Mouse (Mus musculus) neural tube, embryonic 12.5 days (tissue): ENCODE data around the gene Crot. TPM values are rescaled to one million over a fixed set of nuclear protein-coding genes. Genes with fewer than 3 reads are reported as not detected.
"Not testable (repeated sequence)": the region's sequence is repeated elsewhere in the genome, so short reads cannot be mapped to it uniquely, and the experiment has no call there.

ENCODE experiments used
- ATAC-seq: fragments of 200-750 bp; cut with Nextera tagmentation; 2 replicates; pipeline ENCODE4 v1.8.0; 2017; ENCODE audit warnings: low read depth, mild to moderate bottlenecking, moderate TSS enrichment, moderate library complexity; ENCODE audit not compliant: low FRiP score
- H3K27ac ChIP-seq: fragments of 300-500 bp; sonication (generic); 2 replicates; pipeline ENCODE4 v1.5.1; 2016
- H3K27me3 ChIP-seq: fragments of 300-500 bp; sonication (generic); replicated peaks from 2 replicates; pipeline ENCODE4 v1.6.1; 2016; ENCODE audit warnings: mild to moderate bottlenecking
- H3K36me3 ChIP-seq: fragments of 300-500 bp; sonication (generic); 2 replicates; pipeline ENCODE4 v1.6.1; 2016; ENCODE audit warnings: mild to moderate bottlenecking
- H3K4me1 ChIP-seq: fragments of 300-500 bp; sonication (generic); 2 replicates; pipeline ENCODE4 v1.6.1; 2016
- H3K4me2 ChIP-seq: fragments of 300-500 bp; sonication (generic); replicated peaks from 2 replicates; pipeline ENCODE4 v1.6.1; 2016; ENCODE audit warnings: mild to moderate bottlenecking
- H3K4me3 ChIP-seq: fragments of 300-500 bp; sonication (generic); 2 replicates; pipeline ENCODE4 v1.5.1; 2016
- H3K9ac ChIP-seq: fragments of 300-500 bp; sonication (generic); 2 replicates; pipeline ENCODE4 v1.6.1; 2016; ENCODE audit warnings: mild to moderate bottlenecking
- H3K9me3 ChIP-seq: fragments of 300-500 bp; sonication (generic); 2 replicates; pipeline ENCODE4 v1.6.1; 2016; ENCODE audit warnings: mild to moderate bottlenecking
- WGBS: fragments of 180-500 bp; shearing (Covaris S2); methylation state at CpG from one replicate; pipeline ENCODE4 v1.1.7; 2016; 5-methylcytosine and 5-hydroxymethylcytosine counted together
- polyA plus RNA-seq: library from polyadenylated mRNA; unstranded; fragments of >200 nt; fragmentation: Nextera tagmentation; extraction: Ambion mirVana; gene quantifications from 2 replicates; pipeline ENCODE4 v1.2.1, GENCODE M21; 2016

Crot gene
- polyA plus RNA-seq, 1 experiment from 2014 or later: 33.1 TPM

DNA sequence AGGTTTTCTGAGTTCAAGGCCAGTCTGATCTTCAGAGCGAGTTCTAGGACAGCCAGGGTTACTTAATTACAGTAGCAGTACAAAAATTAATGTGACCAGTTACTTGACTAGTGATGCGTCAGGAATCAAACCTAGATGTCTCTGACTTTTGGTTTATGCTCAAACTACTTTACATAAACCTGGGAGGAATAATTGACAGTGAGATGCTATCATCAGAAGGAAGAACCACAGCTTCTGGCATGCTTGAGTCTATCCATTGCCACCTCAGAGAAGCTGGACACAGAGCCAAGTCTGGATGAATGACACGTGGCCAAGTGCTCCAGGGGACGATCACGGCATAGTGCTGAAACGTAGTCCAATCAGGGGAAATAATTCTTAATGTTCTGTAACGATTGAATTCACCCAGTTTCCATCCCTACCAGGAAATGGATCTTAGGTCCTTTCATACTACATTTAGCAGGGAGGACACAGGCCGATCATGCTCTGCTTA is 35.0 kb upstream of the Crot start:
- no peak overlapping the region for H3K4me2 ChIP-seq
- no peak overlapping the region for H3K9ac ChIP-seq
- H3K4me1 ChIP-seq: no peaks in the 10 kb centered on the region
- ATAC-seq: no peak
- H3K27ac ChIP-seq: no peak overlapping the region
- no peak overlapping the region for H3K4me3 ChIP-seq
- WGBS: 88% methylated on average over 8 of the region's 8 CpGs
- no peaks in the 10 kb centered on the region for H3K27me3 ChIP-seq
- H3K36me3 ChIP-seq: no peaks in the 10 kb centered on the region
- no peaks in the 10 kb centered on the region for H3K9me3 ChIP-seq

DNA sequence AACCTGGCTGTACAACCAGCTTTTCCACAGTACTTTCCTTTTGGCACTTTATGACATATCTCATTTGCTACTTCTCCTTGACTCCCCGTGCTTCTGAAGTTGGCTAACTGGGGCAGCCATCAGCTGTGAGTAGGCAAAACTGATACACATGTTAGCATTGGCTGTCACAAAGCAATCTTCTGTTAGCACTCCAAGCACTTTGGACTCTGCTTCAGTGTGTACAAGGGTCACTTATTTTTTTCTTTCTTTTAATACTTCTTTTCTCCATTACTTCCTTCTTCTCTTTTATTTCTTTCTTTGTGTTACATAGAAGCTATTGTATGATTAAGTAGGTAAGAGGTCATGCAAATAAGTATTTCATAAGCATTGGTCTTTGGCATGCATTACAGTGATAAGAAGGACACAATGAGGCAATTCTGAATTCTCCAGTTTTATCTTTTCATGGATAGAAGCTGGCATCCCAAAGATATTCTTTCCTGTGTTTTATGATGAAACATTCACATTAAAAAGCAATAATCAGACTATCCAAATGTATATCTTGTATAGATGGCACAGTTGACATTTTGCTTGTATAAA is 31.2 kb upstream of the Crot start:
- no peak for ATAC-seq
- no peak overlapping the region for H3K4me2 ChIP-seq
- H3K4me3 ChIP-seq: no peak overlapping the region
- no peaks in the 10 kb centered on the region for H3K27me3 ChIP-seq
- 74% methylated on average over 1 of the region's 1 CpGs for WGBS
- H3K4me1 ChIP-seq: no peaks in the 10 kb centered on the region
- no peaks in the 10 kb centered on the region for H3K9me3 ChIP-seq
- H3K36me3 ChIP-seq: no peaks in the 10 kb centered on the region
- no peak overlapping the region for H3K27ac ChIP-seq
- no peak overlapping the region for H3K9ac ChIP-seq

DNA sequence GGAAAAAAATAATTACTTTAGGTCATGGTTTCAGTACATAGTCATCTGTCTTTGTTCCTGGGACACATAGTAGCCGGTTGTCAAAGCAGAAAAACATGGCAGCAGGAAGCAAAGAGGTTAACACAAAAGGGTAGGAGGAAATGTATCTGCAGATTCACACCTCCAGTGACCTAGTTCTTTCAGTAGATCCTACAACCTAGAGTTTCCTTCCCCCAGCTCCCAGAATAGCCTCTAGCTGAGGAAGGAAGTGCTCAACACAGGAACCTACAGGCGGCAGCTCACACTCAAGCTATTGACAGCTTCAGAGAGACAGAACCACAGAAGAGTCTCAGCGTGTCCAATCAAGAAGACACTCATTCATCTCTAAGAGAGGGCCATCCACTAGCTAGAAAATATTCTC is 18.2 kb upstream of the Crot start:
- no peak for ATAC-seq
- H3K4me1 ChIP-seq: no peaks in the 10 kb centered on the region
- no peaks in the 10 kb centered on the region for H3K36me3 ChIP-seq
- no peak overlapping the region for H3K27ac ChIP-seq
- H3K9me3 ChIP-seq: no peaks in the 10 kb centered on the region
- H3K4me2 ChIP-seq: no peak overlapping the region
- WGBS: 81% methylated on average over 3 of the region's 3 CpGs
- no peaks in the 10 kb centered on the region for H3K27me3 ChIP-seq
- no peak overlapping the region for H3K9ac ChIP-seq
- H3K4me3 ChIP-seq: no peak overlapping the region

DNA sequence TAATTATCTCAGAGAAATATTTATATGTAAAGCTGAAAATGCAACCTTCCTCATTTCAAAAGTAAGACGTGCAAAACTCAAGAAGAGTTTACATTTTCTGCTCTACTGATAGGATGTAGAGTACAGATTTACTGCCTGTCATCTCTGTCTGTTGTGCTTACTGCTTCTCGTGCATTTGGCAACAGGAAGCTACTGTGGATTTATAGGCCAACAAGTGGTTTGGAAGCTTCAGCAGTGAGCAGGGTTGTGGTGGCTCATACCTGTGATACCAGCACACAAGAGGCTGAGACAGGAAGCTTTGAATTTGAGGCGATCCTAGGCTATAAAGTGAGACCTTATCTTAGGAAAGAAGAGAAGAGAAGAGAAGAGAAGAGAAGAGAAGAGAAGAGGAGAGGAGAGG is 17.6 kb upstream of the Crot start:
- H3K4me2 ChIP-seq: no peak overlapping the region
- H3K36me3 ChIP-seq: no peaks in the 10 kb centered on the region
- no peaks in the 10 kb centered on the region for H3K4me1 ChIP-seq
- no peaks in the 10 kb centered on the region for H3K9me3 ChIP-seq
- WGBS: 80% methylated on average over 3 of the region's 3 CpGs
- H3K9ac ChIP-seq: no peak overlapping the region
- no peak overlapping the region for H3K27ac ChIP-seq
- ATAC-seq: no peak
- no peak overlapping the region for H3K4me3 ChIP-seq
- no peaks in the 10 kb centered on the region for H3K27me3 ChIP-seq

DNA sequence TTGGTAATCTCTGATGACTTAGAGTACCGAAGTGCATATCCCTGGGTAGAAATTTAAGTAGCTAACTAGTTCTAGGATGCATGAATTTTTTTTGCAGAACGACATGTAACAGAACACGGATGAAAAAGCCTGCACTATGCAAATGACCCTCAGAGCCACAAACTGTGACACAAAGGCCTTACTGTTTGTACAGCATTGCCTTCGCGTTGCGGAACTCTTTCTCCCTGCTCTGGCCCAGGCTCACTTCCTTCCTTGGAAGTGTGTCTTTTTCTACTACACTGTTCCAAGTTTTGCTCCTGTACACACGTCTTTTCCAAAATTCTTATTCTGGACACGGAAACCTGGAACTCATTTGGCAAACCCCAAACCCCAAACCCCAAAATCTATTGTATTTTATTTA is 14.2 kb upstream of the Crot start:
- Histone ChIP-seq H3K4me3 (no peak overlapping the region), H3K4me1 (no peaks in the 10 kb centered on the region), H3K36me3 (no peaks in the 10 kb centered on the region), H3K27ac (no peak overlapping the region), H3K9ac (no peak overlapping the region), H3K27me3 (no peaks in the 10 kb centered on the region), H3K9me3 (no peaks in the 10 kb centered on the region), H3K4me2 (no peak overlapping the region)
- WGBS: 61% methylated on average over 8 of the region's 8 CpGs
- no peak for ATAC-seq

DNA sequence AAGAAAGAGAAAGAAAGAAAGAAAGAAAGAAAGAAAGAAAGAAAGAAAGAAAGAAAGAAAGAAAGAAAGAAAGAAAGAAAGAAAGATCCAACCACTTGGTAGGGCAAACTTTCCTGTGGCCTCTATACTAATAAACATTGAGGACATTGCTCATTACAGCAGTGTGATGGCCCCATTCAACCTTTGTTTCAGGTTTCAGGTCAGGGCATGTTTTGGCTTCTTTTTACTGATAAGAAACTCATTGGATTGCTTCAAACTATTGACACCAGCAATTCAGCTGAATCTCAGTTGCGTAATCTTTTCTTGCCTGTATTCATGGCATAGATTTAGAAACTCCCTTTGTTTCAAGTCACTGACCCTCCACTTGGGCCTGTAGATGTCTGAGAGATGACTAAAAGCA is 13.0 kb upstream of the Crot start:
- no peaks in the 10 kb centered on the region for H3K9me3 ChIP-seq
- WGBS: 98% methylated on average over 1 of the region's 1 CpGs

DNA sequence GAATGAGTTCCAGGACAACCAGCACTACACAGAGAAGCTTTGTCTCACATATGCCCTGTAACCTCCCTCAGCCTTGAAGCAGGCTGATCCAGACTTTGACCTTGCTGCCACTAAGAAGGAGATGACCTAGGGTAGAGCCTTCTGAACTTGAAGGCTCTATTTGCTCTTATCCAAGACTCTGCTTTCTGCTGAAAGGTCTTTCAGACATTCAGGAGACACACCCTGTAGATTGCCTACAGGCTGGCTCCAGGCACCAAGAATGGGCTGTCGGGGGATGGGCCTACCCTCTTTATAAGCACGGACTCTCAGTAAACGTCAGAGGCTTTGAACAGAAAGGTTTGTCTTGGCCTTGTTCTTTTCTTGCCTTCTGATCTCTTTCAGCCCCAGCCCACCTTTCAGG is 9.5 kb upstream of the Crot start:
- not testable (repeated sequence) for H3K4me1 ChIP-seq, ATAC-seq, H3K27me3 ChIP-seq, H3K9me3 ChIP-seq, H3K36me3 ChIP-seq, H3K4me3 ChIP-seq, H3K9ac ChIP-seq, H3K4me2 ChIP-seq, H3K27ac ChIP-seq
- WGBS: 57% methylated on average over 3 of the region's 3 CpGs

More for the DNA sequence above, 13.0 kb upstream of the Crot start:
- Histone ChIP-seq H3K9ac (no peak overlapping the region), H3K27me3 (no peaks in the 10 kb centered on the region), H3K4me1 (no peaks in the 10 kb centered on the region), H3K4me3 (no peak overlapping the region), H3K4me2 (no peak overlapping the region), H3K36me3 (no peaks in the 10 kb centered on the region), H3K27ac (no peak overlapping the region)
- ATAC-seq: no peak

DNA sequence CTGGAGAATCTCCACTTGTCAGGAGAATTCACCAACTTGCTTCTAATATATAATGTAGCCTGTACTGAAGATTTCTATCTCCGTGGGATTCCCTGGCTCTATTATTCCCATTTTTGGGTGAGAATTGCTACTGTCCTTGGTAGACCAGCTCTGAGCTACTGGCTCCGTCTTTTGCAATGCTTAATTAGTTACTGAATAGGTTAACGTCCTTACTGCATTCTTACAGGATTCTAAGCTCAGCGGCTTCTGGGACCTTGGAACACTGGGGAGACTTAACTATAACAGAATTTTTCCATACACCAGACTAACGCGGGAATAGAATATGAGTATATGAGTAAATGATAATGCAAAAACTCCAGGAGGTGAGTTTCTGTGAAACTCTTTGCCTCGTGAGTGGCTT is 2.9 kb upstream of the Crot start:
- peaks cover 11% of the 10 kb centered on the region for H3K4me1 ChIP-seq
- not testable (repeated sequence) for H3K9me3 ChIP-seq, H3K4me3 ChIP-seq, ATAC-seq, H3K27ac ChIP-seq, H3K36me3 ChIP-seq, H3K9ac ChIP-seq, H3K4me2 ChIP-seq, H3K27me3 ChIP-seq
- WGBS: 25% methylated on average over 7 of the region's 7 CpGs

DNA sequence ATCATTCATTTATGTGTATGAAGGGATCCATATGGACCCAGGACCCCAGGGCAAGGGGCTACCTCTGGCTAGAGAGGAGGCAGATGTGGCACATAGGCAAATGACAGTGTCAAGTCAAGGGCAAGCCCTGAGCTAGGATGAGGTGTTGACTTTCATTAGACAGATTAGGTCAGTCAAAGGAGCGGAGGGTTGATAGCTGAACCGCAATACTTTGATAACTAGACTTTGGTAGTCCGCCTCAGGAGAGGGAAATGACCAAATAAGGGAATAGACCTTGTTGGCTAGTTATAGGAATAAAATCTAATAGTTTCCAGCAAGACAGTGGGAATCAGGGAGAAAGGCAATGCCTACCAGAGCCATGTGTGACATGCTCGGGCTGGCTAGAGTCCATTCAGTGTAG is 2.0 kb upstream of the Crot start:
- Histone ChIP-seq H3K4me1 (peaks cover 11% of the 10 kb centered on the region), H3K9ac (no peak overlapping the region), H3K4me2 (no peak overlapping the region), H3K4me3 (no peak overlapping the region), H3K27me3 (no peaks in the 10 kb centered on the region), H3K27ac (no peak overlapping the region), H3K36me3 (no peaks in the 10 kb centered on the region), H3K9me3 (no peaks in the 10 kb centered on the region)
- ATAC-seq: no peak
- WGBS: 68% methylated on average over 4 of the region's 4 CpGs

DNA sequence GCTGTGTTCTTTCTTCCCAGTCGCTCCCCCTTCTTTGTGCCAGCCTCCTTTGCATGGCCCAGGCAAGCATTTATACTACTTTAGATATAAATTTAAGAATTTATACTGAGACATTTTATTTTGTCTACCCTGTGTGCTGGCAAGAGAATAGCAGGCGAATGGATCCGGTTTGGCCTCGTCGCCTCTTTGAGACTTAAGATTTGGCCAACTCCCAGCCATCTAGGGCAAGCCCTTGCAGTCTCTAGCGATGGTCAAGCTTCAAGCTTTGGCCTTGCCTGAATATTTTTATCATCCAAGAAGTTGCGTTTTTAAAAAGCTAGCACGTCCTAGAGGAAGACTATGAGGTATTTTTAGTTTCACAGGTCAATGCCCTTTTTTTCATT is 380 bp upstream of the Crot start:
- peak overlapping the region; percentile 69 for H3K4me3 ChIP-seq
- peak; percentile 14; the same call in 1 of the 2 replicates for ATAC-seq
- no peaks in the 10 kb centered on the region for H3K9me3 ChIP-seq
- H3K4me2 ChIP-seq: peak overlapping the region; percentile 73
- 15% methylated on average over 8 of the region's 8 CpGs for WGBS
- peaks cover 11% of the 10 kb centered on the region for H3K4me1 ChIP-seq
- peak overlapping the region; percentile 61 for H3K27ac ChIP-seq
- no peaks in the 10 kb centered on the region for H3K27me3 ChIP-seq
- H3K9ac ChIP-seq: peak overlapping the region; percentile 79
- H3K36me3 ChIP-seq: peaks cover 2% of the 10 kb centered on the region; the same call in 1 of the 2 replicates

DNA sequence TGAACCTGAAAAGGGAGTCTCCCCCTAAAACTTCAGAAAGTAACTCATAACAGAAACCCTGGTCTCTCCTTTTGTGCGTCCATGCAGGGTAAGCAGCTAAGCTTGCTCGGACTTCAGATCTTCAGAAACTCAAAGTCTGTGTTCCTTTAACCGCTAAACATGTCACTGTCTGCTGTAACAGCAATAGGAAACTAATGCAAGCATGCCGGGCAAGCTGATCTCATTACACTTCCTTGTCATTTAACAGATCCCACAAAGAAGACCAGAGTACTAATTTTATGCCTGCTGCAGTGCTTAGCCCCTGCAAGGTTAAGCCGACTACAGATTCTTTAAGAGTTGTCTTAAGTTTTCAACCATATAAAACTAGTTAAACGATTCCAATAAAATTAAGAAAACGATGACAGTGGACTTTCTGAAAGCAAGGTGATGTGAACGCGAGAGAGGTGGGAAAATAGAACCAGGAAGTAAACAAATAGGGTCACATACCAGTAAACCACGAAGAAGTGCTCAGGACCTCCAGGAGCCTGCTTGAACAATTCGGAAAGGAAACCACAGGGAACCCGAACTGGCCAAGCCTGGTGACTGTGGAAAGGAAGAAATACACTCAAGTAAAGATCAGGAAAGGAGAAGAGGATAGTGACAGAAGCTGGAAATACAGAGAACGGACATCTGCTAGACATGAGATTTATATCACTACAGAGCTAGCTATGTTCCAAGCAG is 998 bp downstream of the Crot start:
- peak overlapping the region; percentile 69 for H3K4me3 ChIP-seq
- peak overlapping the region; percentile 79 for H3K9ac ChIP-seq
- H3K27me3 ChIP-seq: no peaks in the 10 kb centered on the region
- H3K9me3 ChIP-seq: no peaks in the 10 kb centered on the region
- ATAC-seq: no peak
- H3K27ac ChIP-seq: no peak overlapping the region
- H3K4me1 ChIP-seq: peaks cover 11% of the 10 kb centered on the region
- H3K36me3 ChIP-seq: peaks cover 5% of the 10 kb centered on the region
- 28% methylated on average over 13 of the region's 13 CpGs for WGBS
- peak overlapping the region; percentile 73 for H3K4me2 ChIP-seq

DNA sequence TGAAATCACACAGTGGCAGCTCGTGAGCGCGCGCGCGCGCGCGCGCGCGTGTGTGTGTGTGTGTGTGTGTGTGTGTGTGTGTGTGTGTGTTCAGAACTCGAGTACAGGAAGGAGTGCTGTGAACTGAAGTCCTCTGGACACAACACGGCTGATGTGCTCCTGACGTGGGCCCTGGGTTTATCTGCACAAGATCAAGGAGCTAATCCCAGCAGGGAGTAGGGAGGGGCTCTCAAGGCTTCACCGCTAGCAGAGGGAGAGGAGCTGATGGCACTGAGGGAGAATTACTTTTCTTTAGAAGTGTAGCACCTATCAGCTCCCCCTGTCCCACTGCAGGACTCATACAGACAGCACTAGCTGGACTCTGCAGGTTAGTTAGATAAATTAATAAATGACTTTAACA is 5.5 kb downstream of the Crot start:
- Histone ChIP-seq H3K36me3 (peaks cover 25% of the 10 kb centered on the region), H3K4me2 (no peak overlapping the region), H3K4me3 (no peak overlapping the region), H3K9ac (no peak overlapping the region), H3K4me1 (peaks cover 5% of the 10 kb centered on the region), H3K27me3 (no peaks in the 10 kb centered on the region), H3K9me3 (no peaks in the 10 kb centered on the region), H3K27ac (no peak overlapping the region)
- 92% methylated on average over 16 of the region's 16 CpGs for WGBS
- no peak for ATAC-seq

DNA sequence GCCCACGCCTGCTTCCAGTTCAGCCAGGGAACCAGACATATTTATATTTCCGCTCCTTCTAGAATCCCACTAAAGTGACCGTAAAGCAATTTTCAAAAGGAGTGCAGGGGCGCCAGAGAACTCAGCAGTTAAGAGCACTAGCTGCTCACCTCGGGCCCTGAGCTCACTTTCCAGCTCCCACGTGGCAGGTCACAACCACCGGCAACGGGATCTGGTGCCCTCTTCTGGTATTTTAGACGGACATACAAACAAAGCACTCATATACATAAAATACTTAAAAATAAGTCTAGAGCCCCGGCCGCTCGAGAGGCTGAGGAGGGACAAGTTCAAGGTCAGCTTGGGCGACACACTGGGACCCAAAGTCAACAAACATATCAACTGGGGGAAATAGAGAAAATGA is 6.6 kb downstream of the Crot start:
- H3K4me2 ChIP-seq: no peak overlapping the region
- peaks cover 29% of the 10 kb centered on the region for H3K36me3 ChIP-seq
- no peaks in the 10 kb centered on the region for H3K4me1 ChIP-seq
- H3K27me3 ChIP-seq: no peaks in the 10 kb centered on the region
- ATAC-seq: no peak
- H3K9me3 ChIP-seq: no peaks in the 10 kb centered on the region
- no peak overlapping the region for H3K4me3 ChIP-seq
- no peak overlapping the region for H3K27ac ChIP-seq
- 88% methylated on average over 13 of the region's 13 CpGs for WGBS
- no peak overlapping the region for H3K9ac ChIP-seq
